Mouse (Mus musculus) gastrocnemius, postnatal 14 days (tissue): ENCODE data around the gene Gm49416. TPM values are rescaled to one million over a fixed set of nuclear protein-coding genes. Genes with fewer than 3 reads are reported as not detected.
A peak's percentile ranks its signal among the peaks of the same experiment; 100 is the strongest.
"Not testable (repeated sequence)": the region's sequence is repeated elsewhere in the genome, so short reads cannot be mapped to it uniquely, and the experiment has no call there.

ENCODE experiments used
- DNase-seq: peaks from one replicate; pipeline ENCODE4 v3.0.0; 2021; ENCODE audit warnings: mixed read lengths
- intact Hi-C: fragments of 180-260 bp; cut with DNase I; formaldehyde crosslinking; loops from one replicate; pipeline ENCODE4 v1.15.1; 2025; ENCODE audit warnings: low total_unique reads
- total RNA-seq, 2 experiments: library from RNA; stranded (reverse); gene quantifications; 2 replicates each; pipeline ENCODE4 v1.2.3; 2021

Gm49416 gene
- total RNA-seq, 2 experiments from 2014 or later, result 3.3 TPM; not detected in 1

DNA sequence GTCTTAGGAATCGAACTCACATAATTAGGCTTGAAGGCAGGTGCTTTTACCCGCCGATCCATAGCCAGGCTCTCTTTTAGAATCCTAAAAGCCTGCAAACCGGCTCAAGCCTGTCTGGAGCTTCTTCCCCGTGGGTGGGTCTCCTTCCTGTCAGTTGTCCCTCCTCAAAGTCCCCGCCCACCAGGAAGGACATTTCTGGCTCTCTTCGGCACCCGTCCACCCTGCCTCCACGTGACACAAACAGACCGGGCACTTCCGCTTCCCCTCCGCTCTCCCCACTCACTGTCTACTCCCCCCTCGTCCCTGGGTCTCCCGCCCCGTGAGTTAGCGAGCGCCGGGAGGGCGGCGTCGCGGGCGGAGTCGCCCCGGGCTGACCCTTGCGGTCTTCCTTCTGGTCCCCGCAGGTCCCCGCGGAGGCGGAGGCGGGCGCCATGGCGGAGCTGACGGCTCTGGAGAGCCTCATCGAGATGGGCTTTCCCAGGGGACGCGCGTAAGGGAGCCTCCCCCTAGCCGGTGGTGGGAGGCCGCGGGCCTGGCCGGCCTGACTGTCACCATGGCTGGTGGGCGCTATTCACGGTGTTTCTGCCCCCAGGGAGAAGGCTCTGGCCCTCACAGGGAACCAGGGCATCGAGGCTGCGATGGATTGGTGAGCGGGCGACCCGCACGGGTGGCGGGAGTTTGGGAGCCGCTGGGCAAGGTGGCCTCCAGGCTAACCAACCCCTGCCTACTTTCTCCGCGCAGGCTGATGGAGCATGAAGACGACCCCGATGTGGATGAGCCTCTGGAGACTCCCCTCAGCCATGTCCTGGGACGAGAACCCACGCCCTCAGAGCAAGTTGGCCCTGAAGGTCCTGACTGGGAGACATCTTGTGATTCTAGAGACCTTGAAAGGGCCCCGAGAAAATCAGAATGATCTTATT, 17.2 kb upstream of the Gm49416 start, which contains the start of gene Ubxn1:
Gene Ubxn1 (plus strand): TSS at position 230 of the 920 bp plus-strand sequence.
- intact Hi-C loops, result no loop called here
- DNase-seq, result peak; percentile 97

GRCm38 (mm10) chr19:8872266-8872840, 16.4 kb upstream of the Gm49416 start:
- intact Hi-C loops, result no loop called here
- DNase-seq, result no peak

GRCm38 (mm10) chr19:8875031-8875430, 13.7 kb upstream of the Gm49416 start:
- no peak for DNase-seq
- intact Hi-C loops, result no loop called here

GRCm38 (mm10) chr19:8880311-8881033, 8.3 kb upstream of the Gm49416 start, which contains the start of gene Uqcc3:
Gene Uqcc3 (minus strand): TSS chr19:8880923.
- DNase-seq, result peak; percentile 89
- intact Hi-C loops, result no loop called here

- intact Hi-C loops, result no loop called here
- DNase-seq, result no peak
Measured at GRCm38 (mm10) chr19:8881034-8881392, 7.7 kb upstream of the Gm49416 start.

GRCm38 (mm10) chr19:8883616-8884015, 5.1 kb upstream of the Gm49416 start, which contains the start of the genes Lbhd1 and Gm49403:
Gene Lbhd1 (plus strand): TSS chr19:8883732.
Gene Gm49403 (plus strand): TSS chr19:8883930.
- no peak for DNase-seq
- intact Hi-C loops, result no loop called here

DNA sequence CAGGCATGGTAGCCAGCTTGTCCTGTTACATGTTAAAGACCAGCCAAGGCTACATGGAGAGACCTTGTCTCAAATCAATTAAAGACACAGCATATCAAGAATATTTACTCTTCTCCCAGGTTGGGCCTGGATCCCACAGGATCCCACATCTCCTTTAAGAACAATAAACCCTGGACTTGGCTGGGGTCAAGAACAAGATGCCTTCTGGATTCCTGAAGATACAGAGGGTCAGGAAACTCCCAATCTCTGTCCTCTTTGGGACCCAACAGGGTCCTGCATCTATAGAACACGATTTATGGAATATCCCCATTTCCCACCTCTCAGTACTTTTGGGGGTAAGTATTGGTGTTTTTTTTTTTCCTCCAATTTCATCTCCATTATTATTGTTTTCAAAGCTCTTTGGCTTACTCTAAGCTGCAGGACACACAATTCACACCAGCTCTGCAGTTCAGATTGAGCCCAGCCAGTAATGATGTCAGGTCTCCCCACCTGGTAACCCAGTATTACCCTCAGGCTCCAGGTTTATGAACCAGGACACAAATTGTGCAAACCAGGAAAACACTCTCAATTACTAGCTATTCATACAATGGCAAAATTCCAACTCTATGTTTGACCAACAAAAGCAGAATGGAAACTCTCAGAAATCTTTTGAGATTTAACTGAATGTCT, 1.7 kb upstream of the Gm49416 start:
- intact Hi-C loops, result no loop called here
- DNase-seq, result no peak

- no peak for DNase-seq
- intact Hi-C loops, result no loop called here
Measured at GRCm38 (mm10) chr19:8887585-8888463, 902 bp upstream of the Gm49416 start.

- peak; percentile 82 for DNase-seq
- intact Hi-C loops, result no loop called here
Measured at GRCm38 (mm10) chr19:8892829-8893766, 4.4 kb downstream of the Gm49416 start, which contains the start of gene Ints5. Gene Ints5 (plus strand): TSS chr19:8893005.

DNA sequence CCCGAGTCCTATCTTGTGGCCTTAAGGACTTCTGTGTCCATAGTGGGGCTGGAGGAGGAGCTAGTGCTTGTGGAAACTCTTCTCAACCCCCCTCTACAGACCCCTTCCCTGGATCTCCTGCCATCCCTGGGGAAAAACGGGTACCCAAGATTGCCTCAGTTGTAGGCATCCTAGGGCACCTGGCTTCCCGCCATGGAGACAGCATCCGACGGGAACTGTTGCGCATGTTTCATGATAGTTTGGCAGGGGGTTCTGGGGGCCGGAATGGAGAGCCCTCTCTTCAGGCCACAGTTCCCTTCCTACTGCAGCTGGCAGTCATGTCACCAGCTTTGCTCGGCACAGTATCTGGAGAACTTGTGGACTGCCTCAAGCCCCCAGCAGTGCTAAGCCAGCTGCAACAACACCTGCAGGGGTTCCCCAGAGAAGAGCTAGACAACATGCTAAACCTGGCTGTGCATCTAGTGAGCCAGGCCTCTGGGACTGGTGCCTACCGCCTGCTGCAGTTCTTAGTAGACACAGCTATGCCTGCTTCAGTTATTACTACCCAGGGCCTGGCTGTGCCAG, 6.8 kb downstream of the Gm49416 start:
- DNase-seq, result no peak
- intact Hi-C loops, result no loop called here

GRCm38 (mm10) chr19:8896231-8896630, 7.5 kb downstream of the Gm49416 start:
- DNase-seq, intact Hi-C loops: not testable (repeated sequence)

GRCm38 (mm10) chr19:8897211-8897864, 8.6 kb downstream of the Gm49416 start:
- intact Hi-C loops, result not testable (repeated sequence)
- DNase-seq, result peak; percentile 68

DNA sequence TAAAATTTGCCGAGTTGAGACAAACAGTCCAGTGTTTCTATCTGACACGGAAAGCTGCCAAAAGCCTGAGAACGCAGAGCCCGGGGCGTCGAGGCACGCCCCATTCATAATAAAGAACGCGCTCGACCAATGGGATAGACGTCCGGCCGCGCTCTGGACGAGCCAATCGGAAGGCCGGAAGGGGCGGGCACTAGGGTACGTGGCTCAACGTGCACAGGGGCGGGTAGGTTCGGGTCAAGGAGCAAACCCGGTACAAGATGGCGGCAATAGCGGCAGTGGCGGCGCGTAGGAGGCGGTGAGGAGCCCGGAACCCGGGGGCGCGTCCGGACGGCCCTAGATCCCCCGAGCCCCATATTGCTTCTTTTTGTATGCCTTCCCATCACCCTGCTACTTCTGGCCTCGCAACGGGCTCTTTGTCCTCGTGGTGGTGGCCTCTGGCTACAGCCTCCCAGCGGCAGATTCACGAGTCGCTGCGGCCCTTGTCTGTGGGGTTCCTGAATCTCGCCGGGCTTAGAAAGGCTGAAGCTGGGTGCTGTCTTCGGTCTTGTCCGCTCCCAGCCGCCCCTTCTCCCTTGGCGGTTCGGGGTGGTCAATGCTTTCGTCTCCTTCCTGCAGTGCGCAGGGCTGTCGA, 9.3 kb downstream of the Gm49416 start, which contains the start of gene Ganab:
Gene Ganab (plus strand): TSS at position 207 of the 631 bp plus-strand sequence.
- intact Hi-C loops, result no loop called here
- DNase-seq, result peak; percentile 96

DNA sequence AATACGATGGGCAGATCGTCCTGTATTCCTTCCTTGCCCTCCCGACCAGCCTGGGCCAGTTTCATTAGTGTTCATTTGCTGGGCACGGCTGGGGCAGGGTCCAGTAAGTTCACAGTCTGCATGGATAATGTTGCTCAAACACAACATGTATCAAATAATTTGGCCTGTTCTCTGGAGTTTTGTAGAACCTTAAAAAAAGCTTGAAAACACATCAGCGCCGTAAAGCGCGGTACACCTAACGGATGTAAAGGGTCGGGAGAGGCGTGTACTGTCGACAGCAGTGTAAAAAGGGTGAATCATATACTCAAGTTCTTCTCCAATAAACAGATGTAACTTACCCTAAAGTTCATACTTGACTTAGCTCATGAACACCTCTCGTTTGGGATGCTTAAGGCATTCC, 9.8 kb downstream of the Gm49416 start:
- no peak for DNase-seq
- intact Hi-C loops, result no loop called here

GRCm38 (mm10) chr19:8899079-8899478, 10.4 kb downstream of the Gm49416 start:
- no peak for DNase-seq
- intact Hi-C loops, result no loop called here

DNA sequence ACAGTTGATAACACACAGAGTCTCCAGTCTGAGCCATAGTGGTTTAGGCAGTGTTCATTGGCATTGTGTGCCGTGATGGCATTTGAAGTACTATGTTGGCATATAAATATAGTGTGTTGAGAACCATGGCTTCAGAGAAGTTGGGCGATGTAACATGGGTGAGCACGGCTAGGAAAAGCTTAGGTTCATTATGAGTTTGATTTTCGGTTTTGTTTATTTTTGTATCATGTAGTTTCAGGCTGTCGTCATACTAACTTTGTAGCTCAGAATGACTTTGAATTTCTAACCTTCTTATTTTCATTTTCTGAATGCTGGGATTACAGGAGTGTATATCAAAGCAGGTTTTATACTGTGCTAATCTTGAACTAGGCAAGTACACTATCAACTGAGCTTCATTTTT, 14.7 kb downstream of the Gm49416 start:
- intact Hi-C loops, result loop anchor here (10.0 kb wide), 1 partner anchor 51 kb away; the partner anchor contains the start of gene Tut1
- no peak for DNase-seq
